Mouse (Mus musculus) C2C12 (cell line): Measurements from ENCODE around the gene Ttc21a.

ENCODE experiments used
- CEBPB ChIP-seq: IDR thresholded peaks from one replicate; pipeline ENCODE4 v1.6.1; 2011; ENCODE audit warnings: low read depth, mild to moderate bottlenecking, control low read depth, moderate library complexity
- CTCF ChIP-seq: IDR thresholded peaks from one replicate; pipeline ENCODE4 v1.5.1; 2011; ENCODE audit not compliant: control insufficient read depth, insufficient read depth, insufficient read length
- MAX ChIP-seq: IDR thresholded peaks from one replicate; pipeline ENCODE4 v1.6.1; 2011; ENCODE audit warnings: mild to moderate bottlenecking, control low read depth
- MYOD1 ChIP-seq: IDR thresholded peaks from one replicate; pipeline ENCODE4 v1.6.1; 2011; ENCODE audit warnings: low read depth; ENCODE audit not compliant: control insufficient read depth, insufficient read length
- MYOG ChIP-seq: IDR thresholded peaks from one replicate; pipeline ENCODE4 v1.6.1; 2011; ENCODE audit not compliant: control insufficient read depth, insufficient read length; ENCODE audit errors: extremely low read depth
- USF1 ChIP-seq: IDR thresholded peaks from one replicate; pipeline ENCODE4 v1.6.1; 2011; ENCODE audit warnings: low read depth, mild to moderate bottlenecking, control low read depth, moderate library complexity

GRCm38 (mm10) chr9:119973281-119973680 lies 35.9 kb downstream of the Ttc21a start:
- no peak for TF ChIP-seq CTCF
- no peak for TF ChIP-seq USF1
- TF ChIP-seq MYOG: no peak
- no peak for TF ChIP-seq MAX
- TF ChIP-seq CEBPB: no peak
- no peak for TF ChIP-seq MYOD1
